ENCODE assay signal across 12 mouse cellular contexts in the genomic region with DNA sequence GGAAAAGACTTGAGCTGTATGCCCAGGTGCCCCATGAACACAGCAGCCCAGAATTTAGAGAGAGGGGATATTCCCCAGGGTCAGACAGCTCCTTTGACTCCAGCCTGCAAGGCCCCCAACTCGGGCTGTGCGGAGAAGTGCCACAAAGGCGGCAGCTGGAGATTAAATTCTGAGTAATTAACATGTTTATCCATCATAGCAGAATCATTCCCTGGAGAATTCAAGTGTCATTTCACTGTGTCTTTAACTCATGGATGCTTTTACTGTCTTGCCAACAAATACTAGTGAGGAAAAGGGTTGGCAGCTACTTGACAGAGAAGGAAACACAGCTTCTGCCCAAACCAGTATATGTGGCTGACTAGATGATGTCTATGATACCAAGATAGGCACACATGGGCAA.
"Had no signal": no experiment of that assay in that cellular context is flagged by ENCODE, and none has a peak within 500 bp of the region (broad histone marks: within the 10 kb centered on the region; RNA-seq: fewer than 3 reads in every experiment).

No protein-coding gene starts in this region.

- H3K4me2 ChIP-seq: liver, embryonic 11.5 days; liver, embryonic 15.5 days; stomach, embryonic 15.5 days had no signal

- H3K27ac ChIP-seq: limb, embryonic 10.5 days; liver, embryonic 15.5 days; stomach, embryonic 15.5 days had no signal

- H3K4me3 ChIP-seq: limb, embryonic 10.5 days; liver, embryonic 15.5 days; stomach, embryonic 15.5 days had no signal

- DNase-seq: kidney, adult 8-10 months; kidney, postnatal 25 days; lung, adult 2 months; lung, postnatal 36 days; right cerebral cortex, postnatal 14 days; thymus, adult 2 months; thymus, postnatal 25 days had no signal

- ATAC-seq: lung, postnatal 0 days had no signal

- H3K27me3 ChIP-seq: liver, embryonic 15.5 days; stomach, embryonic 15.5 days had no signal

- H3K9me3 ChIP-seq: limb, embryonic 10.5 days; liver, embryonic 15.5 days; stomach, embryonic 15.5 days had no signal

- H3K36me3 ChIP-seq: limb, embryonic 10.5 days; liver, embryonic 15.5 days; stomach, embryonic 15.5 days had no signal

- H3K9ac ChIP-seq: liver, embryonic 15.5 days; stomach, embryonic 15.5 days had no signal

- H3K4me1 ChIP-seq: limb, embryonic 10.5 days; liver, embryonic 15.5 days; stomach, embryonic 15.5 days had no signal
